Mouse (Mus musculus) neural tube, embryonic 11.5 days (tissue): ENCODE measurements around the gene Me1. TPM values are rescaled to one million over a fixed set of nuclear protein-coding genes. Genes with fewer than 3 reads are reported as not detected.

Experiments used
- ATAC-seq: fragments of 200-750 bp; cut with Nextera tagmentation; 2 replicates; pipeline ENCODE4 v1.8.0; 2017; ENCODE audit warnings: moderate number of reproducible peaks, mild to moderate bottlenecking, moderate TSS enrichment, moderate library complexity; ENCODE audit not compliant: insufficient read depth, low FRiP score, low TSS enrichment
- DNase-seq: peaks from one replicate; pipeline ENCODE4 v3.0.0-alpha.2; 2015; ENCODE audit warnings: low spot score
- H3K27ac ChIP-seq: fragments of 300-500 bp; sonication (generic); 2 replicates; pipeline ENCODE4 v1.5.1; 2014; ENCODE audit warnings: low read depth, mild to moderate bottlenecking, low read length
- H3K27me3 ChIP-seq: fragments of 300-500 bp; sonication (generic); 2 replicates; pipeline ENCODE4 v1.6.1; 2014; ENCODE audit warnings: mild to moderate bottlenecking, low read length, mixed read lengths; ENCODE audit not compliant: control insufficient read depth, insufficient read depth
- H3K36me3 ChIP-seq: fragments of 300-500 bp; sonication (generic); 2 replicates; pipeline ENCODE4 v1.6.1; 2014; ENCODE audit warnings: mild to moderate bottlenecking, low read length, moderate library complexity, mixed read lengths; ENCODE audit not compliant: control insufficient read depth, insufficient read depth
- H3K4me1 ChIP-seq: fragments of 300-500 bp; sonication (generic); 2 replicates; pipeline ENCODE4 v1.6.1; 2014; ENCODE audit warnings: low read length, mixed read lengths; ENCODE audit not compliant: control insufficient read depth, insufficient read depth
- H3K4me2 ChIP-seq: fragments of 300-500 bp; sonication (generic); 2 replicates; pipeline ENCODE4 v1.6.1; 2014; ENCODE audit warnings: low read depth, mild to moderate bottlenecking, moderate library complexity
- H3K4me3 ChIP-seq: fragments of 300-500 bp; sonication (generic); 2 replicates; pipeline ENCODE4 v1.5.1; 2014; ENCODE audit warnings: low read depth, low read length
- H3K9ac ChIP-seq: fragments of 300-500 bp; sonication (generic); 2 replicates; pipeline ENCODE4 v1.6.1; 2014; ENCODE audit warnings: mild to moderate bottlenecking, low read length
- H3K9me3 ChIP-seq: fragments of 300-500 bp; sonication (generic); 2 replicates; pipeline ENCODE4 v1.6.1; 2016; ENCODE audit warnings: low read length; ENCODE audit not compliant: control insufficient read depth
- WGBS: fragments of 180-500 bp; shearing (Covaris S2); extraction: QIAGEN DNeasy Blood & Tissue Kit; methylation state at CpG from one replicate; pipeline ENCODE4 v1.1.7; 2014; 5-methylcytosine and 5-hydroxymethylcytosine counted together
- polyA plus RNA-seq: library from polyadenylated mRNA; unstranded; fragments of >200 nt; fragmentation: Nextera tagmentation; extraction: Ambion mirVana; gene quantifications from 2 replicates; pipeline ENCODE4 v1.2.1, GENCODE M21; 2014

Me1 gene
- polyA plus RNA-seq, 1 experiment from 2014 or later = 15.8 TPM

- H3K4me3 ChIP-seq = no peak overlapping the region
- no peak overlapping the region for H3K27ac ChIP-seq
- H3K4me2 ChIP-seq = no peak overlapping the region
- no peaks in the 10 kb centered on the region for H3K36me3 ChIP-seq
- H3K9ac ChIP-seq = no peak overlapping the region
- DNase-seq = no peak
- ATAC-seq = no peak
- WGBS = 94% methylated on average over 11 of the region's 11 CpGs
- no peaks in the 10 kb centered on the region for H3K9me3 ChIP-seq
- no peaks in the 10 kb centered on the region for H3K4me1 ChIP-seq
- H3K27me3 ChIP-seq = no peaks in the 10 kb centered on the region
Measured at GRCm38 (mm10) chr9:86587019-86587795, 108.5 kb downstream of the Me1 start.

DNA sequence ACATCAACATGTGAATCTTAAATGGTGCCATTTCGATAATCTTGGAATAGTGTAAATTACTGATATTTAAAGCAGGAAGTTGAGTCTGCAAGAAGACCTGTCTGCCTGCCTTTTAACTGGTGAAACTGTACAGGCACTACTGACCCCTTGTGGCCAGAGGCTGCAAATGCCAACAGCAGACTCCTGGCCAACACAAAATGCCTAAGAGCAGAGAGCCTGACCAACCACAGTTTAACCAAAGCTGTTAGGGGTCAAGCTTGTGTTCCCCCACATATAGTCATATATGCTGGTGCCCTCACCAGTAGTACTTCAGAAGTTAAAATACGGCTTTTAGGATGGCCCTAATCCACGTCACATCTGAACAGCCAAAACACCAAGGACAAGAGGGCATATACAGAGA, 112.0 kb downstream of the Me1 start:
- no peaks in the 10 kb centered on the region for H3K27me3 ChIP-seq
- H3K9me3 ChIP-seq = no peaks in the 10 kb centered on the region
- H3K4me2 ChIP-seq = no peak overlapping the region
- peak; percentile 69 for DNase-seq
- 58% methylated on average over 3 of the region's 3 CpGs for WGBS
- ATAC-seq = peak; percentile 53; the same call in 1 of the 2 replicates
- no peak overlapping the region for H3K27ac ChIP-seq
- no peaks in the 10 kb centered on the region for H3K36me3 ChIP-seq
- H3K9ac ChIP-seq = no peak overlapping the region
- H3K4me1 ChIP-seq = no peaks in the 10 kb centered on the region
- no peak overlapping the region for H3K4me3 ChIP-seq

DNA sequence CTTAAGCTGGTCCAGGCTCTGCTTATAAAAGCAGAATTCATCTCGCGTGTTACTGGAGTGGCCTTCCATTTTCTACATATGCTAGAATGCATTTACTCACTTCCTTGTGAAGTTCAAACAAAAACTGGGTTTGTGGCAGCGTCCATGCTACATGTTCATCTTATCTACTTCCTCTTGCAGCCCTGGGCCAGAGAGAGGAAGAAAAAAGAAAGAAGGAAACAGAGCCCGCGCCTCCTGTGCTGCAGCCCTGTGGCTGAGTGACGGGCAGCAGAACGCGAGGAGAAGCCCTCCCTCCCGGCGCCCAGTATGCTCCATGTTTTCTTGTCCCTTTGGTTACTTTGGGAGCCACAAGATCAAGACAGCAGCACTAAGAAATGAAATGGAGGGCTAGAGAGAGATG, 116.1 kb downstream of the Me1 start:
- ATAC-seq = no peak
- 91% methylated on average over 10 of the region's 10 CpGs for WGBS

GRCm38 (mm10) chr9:86575178-86575577, 120.6 kb downstream of the Me1 start:
- Histone ChIP-seq H3K36me3 (no peaks in the 10 kb centered on the region), H3K27ac (no peak overlapping the region), H3K9me3 (no peaks in the 10 kb centered on the region), H3K4me2 (no peak overlapping the region), H3K4me3 (no peak overlapping the region), H3K4me1 (peaks cover 2% of the 10 kb centered on the region; the same call in 1 of the 2 replicates), H3K27me3 (no peaks in the 10 kb centered on the region), H3K9ac (no peak overlapping the region)
- DNase-seq (no peak), ATAC-seq (no peak)
- WGBS = 92% methylated on average over 6 of the region's 6 CpGs

More for the DNA sequence above, 116.1 kb downstream of the Me1 start:
- no peak for DNase-seq
- Histone ChIP-seq H3K36me3 (no peaks in the 10 kb centered on the region), H3K27ac (no peak overlapping the region), H3K4me3 (no peak overlapping the region), H3K4me1 (no peaks in the 10 kb centered on the region), H3K27me3 (no peaks in the 10 kb centered on the region), H3K4me2 (no peak overlapping the region), H3K9ac (no peak overlapping the region), H3K9me3 (no peaks in the 10 kb centered on the region)

- H3K4me1 ChIP-seq = peaks cover 2% of the 10 kb centered on the region; the same call in 1 of the 2 replicates
- H3K27ac ChIP-seq = no peak overlapping the region
- H3K27me3 ChIP-seq = no peaks in the 10 kb centered on the region
- H3K4me3 ChIP-seq = no peak overlapping the region
- no peaks in the 10 kb centered on the region for H3K36me3 ChIP-seq
- no peaks in the 10 kb centered on the region for H3K9me3 ChIP-seq
- H3K4me2 ChIP-seq = no peak overlapping the region
- ATAC-seq (no peak), DNase-seq (no peak)
- 86% methylated on average over 20 of the region's 20 CpGs for WGBS
- H3K9ac ChIP-seq = no peak overlapping the region
Measured at GRCm38 (mm10) chr9:86573616-86574303, 122.0 kb downstream of the Me1 start.

- no peaks in the 10 kb centered on the region for H3K27me3 ChIP-seq
- H3K9me3 ChIP-seq = no peaks in the 10 kb centered on the region
- peak; percentile 83 for DNase-seq
- ATAC-seq = peak; percentile 24; the same call in 1 of the 2 replicates
- H3K9ac ChIP-seq = no peak overlapping the region
- H3K27ac ChIP-seq = no peak overlapping the region
- 10% methylated on average over 13 of the region's 13 CpGs for WGBS
- H3K4me3 ChIP-seq = peak overlapping the region; percentile 66
- H3K4me1 ChIP-seq = peaks cover 2% of the 10 kb centered on the region; the same call in 1 of the 2 replicates
- H3K36me3 ChIP-seq = no peaks in the 10 kb centered on the region
- peak overlapping the region; percentile 96 for H3K4me2 ChIP-seq
Measured at GRCm38 (mm10) chr9:86572636-86573291, 123.0 kb downstream of the Me1 start.

GRCm38 (mm10) chr9:86572196-86572595, 123.6 kb downstream of the Me1 start:
- Histone ChIP-seq H3K4me2 (peak overlapping the region; percentile 96), H3K9ac (peak overlapping the region; percentile 54), H3K4me1 (peaks cover 2% of the 10 kb centered on the region; the same call in 1 of the 2 replicates), H3K4me3 (peak overlapping the region; percentile 66), H3K36me3 (no peaks in the 10 kb centered on the region), H3K9me3 (no peaks in the 10 kb centered on the region), H3K27ac (no peak overlapping the region), H3K27me3 (no peaks in the 10 kb centered on the region)
- no peak; the same call in 1 of the 2 replicates for ATAC-seq
- no peak for DNase-seq
- 0% methylated on average over 25 of the region's 25 CpGs for WGBS

DNA sequence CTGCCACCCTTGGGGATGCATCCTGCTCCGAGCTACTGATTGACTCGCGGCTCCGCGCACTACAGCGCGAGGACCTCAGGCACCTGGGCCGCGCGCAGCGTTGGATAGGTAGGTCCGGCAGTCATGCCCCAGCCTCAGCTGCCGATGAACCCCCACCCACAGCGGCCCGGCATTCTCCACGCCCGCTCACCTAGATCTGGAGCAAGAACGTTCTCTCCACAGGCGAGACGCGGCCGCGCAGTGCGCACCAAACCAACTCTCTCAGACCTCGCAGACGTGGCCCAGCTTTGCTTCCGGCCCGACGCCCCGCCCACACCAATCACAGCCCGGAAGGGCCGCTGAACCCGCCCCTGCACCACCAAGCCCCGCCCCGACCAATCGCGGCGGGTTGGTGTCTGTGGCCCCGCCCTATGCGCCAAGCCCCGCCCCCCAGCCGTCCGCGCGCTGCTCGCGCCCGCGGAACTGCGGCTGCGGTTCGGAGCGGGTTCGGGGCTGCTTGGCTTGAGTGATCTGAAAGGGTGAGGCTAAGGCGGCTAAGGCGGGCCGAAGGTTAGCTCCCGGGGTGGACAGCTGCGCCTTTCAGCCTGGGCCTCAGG, 124.1 kb downstream of the Me1 start, which contains the start of the genes Pgm3 and Rwdd2a:
Gene Pgm3, minus strand, starts transcription at position 303 of the 596 bp plus-strand sequence.
Gene Rwdd2a, plus strand, starts transcription at position 452 of the 596 bp plus-strand sequence.
- H3K4me2 ChIP-seq = peak within 1 kb of the TSS; percentile 96
- H3K9ac ChIP-seq = peak within 1 kb of the TSS; percentile 65
- H3K4me3 ChIP-seq = peak within 1 kb of the TSS; percentile 66
- no peak within 1 kb of the TSS for H3K27ac ChIP-seq
- H3K36me3 ChIP-seq = no peaks in the 10 kb centered on the region
- ATAC-seq (peak; percentile 99), DNase-seq (peak; percentile 96)
- WGBS = under 1% methylated on average over 54 of the region's 59 CpGs
- no peaks in the 10 kb centered on the region for H3K9me3 ChIP-seq
- no peaks in the 10 kb centered on the region for H3K27me3 ChIP-seq
- H3K4me1 ChIP-seq = peaks cover 2% of the 10 kb centered on the region; the same call in 1 of the 2 replicates
